Mouse (Mus musculus) embryonic facial prominence, embryonic 15.5 days (tissue): ENCODE data around the gene Ccl6. TPM values are rescaled to one million over a fixed set of nuclear protein-coding genes. Genes with fewer than 3 reads are reported as not detected.

Experiments used
- ATAC-seq: fragments of 200-750 bp; cut with Nextera tagmentation; 2 replicates; pipeline ENCODE4 v1.8.0; 2017; ENCODE audit warnings: low read depth, moderate TSS enrichment; ENCODE audit not compliant: insufficient number of reproducible peaks, low FRiP score, low TSS enrichment
- H3K27ac ChIP-seq: fragments of 300-500 bp; sonication (generic); replicated peaks from 2 replicates; pipeline ENCODE4 v1.5.1; 2015; ENCODE audit warnings: mild to moderate bottlenecking, inconsistent platforms
- H3K27me3 ChIP-seq: fragments of 300-500 bp; sonication (generic); 2 replicates; pipeline ENCODE4 v1.6.1; 2015; ENCODE audit warnings: inconsistent platforms
- H3K36me3 ChIP-seq: fragments of 300-500 bp; sonication (generic); 2 replicates; pipeline ENCODE4 v1.6.1; 2015; ENCODE audit warnings: mild to moderate bottlenecking, inconsistent platforms
- H3K4me1 ChIP-seq: fragments of 300-500 bp; sonication (generic); 2 replicates; pipeline ENCODE4 v1.6.1; 2015; ENCODE audit warnings: inconsistent platforms
- H3K4me2 ChIP-seq: fragments of 300-500 bp; sonication (generic); replicated peaks from 2 replicates; pipeline ENCODE4 v1.6.1; 2015; ENCODE audit warnings: mild to moderate bottlenecking, inconsistent platforms
- H3K4me3 ChIP-seq: fragments of 300-500 bp; sonication (generic); replicated peaks from 2 replicates; pipeline ENCODE4 v1.5.1; 2015; ENCODE audit warnings: mild to moderate bottlenecking, inconsistent platforms
- H3K9ac ChIP-seq: fragments of 300-500 bp; sonication (generic); 2 replicates; pipeline ENCODE4 v1.6.1; 2015; ENCODE audit warnings: inconsistent platforms
- H3K9me3 ChIP-seq: fragments of 300-500 bp; sonication (generic); replicated peaks from 2 replicates; pipeline ENCODE4 v1.6.1; 2016; ENCODE audit warnings: inconsistent platforms
- WGBS: fragments of 180-500 bp; shearing (Covaris S2); methylation state at CpG from one replicate; pipeline ENCODE4 v1.1.7; 2015; 5-methylcytosine and 5-hydroxymethylcytosine counted together
- polyA plus RNA-seq: library from polyadenylated mRNA; unstranded; fragments of >200 nt; fragmentation: Nextera tagmentation; extraction: Ambion mirVana; gene quantifications from 2 replicates; pipeline ENCODE4 v1.2.1, GENCODE M21; 2015

The Ccl6 gene
- polyA plus RNA-seq, 1 experiment from 2014 or later, result 5.3 TPM

- ATAC-seq, result no peak
- H3K27ac ChIP-seq, result no peak overlapping the region
- H3K9me3 ChIP-seq, result no peaks in the 10 kb centered on the region
- H3K4me3 ChIP-seq, result no peak overlapping the region
- H3K9ac ChIP-seq, result no peak overlapping the region
- no peak overlapping the region for H3K4me2 ChIP-seq
- H3K27me3 ChIP-seq, result no peaks in the 10 kb centered on the region
- H3K36me3 ChIP-seq, result no peaks in the 10 kb centered on the region
- WGBS, result 81% methylated on average over 4 of the region's 4 CpGs
- no peaks in the 10 kb centered on the region for H3K4me1 ChIP-seq
Measured at GRCm38 (mm10) chr11:83576927-83577555, 15.8 kb downstream of the Ccl6 start.

DNA sequence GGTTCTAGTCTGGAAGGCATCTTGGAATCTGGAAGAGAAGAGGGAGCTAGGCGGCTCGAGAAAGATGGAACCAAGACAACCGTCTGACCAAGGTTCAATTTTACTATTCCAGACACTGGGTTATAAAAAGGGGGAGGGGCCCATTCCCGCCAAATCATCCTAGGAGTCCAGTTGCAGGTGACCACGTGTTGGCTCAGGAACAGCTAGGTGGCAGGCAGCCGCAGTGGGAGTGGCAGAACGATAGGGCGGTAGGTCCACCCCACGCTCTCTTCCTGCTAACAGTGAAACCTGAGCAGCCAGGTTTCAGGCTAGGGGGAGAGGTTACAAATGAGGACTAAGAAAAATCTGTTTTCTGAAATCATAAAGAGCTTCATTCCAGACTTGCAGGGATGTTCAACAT lies 20.1 kb downstream of the Ccl6 start:
- H3K9ac ChIP-seq, result no peak overlapping the region
- H3K4me2 ChIP-seq, result no peak overlapping the region
- no peaks in the 10 kb centered on the region for H3K4me1 ChIP-seq
- no peak for ATAC-seq
- H3K36me3 ChIP-seq, result no peaks in the 10 kb centered on the region
- H3K27me3 ChIP-seq, result no peaks in the 10 kb centered on the region
- 57% methylated on average over 9 of the region's 9 CpGs for whole genome bisulfite sequencing
- no peak overlapping the region for H3K27ac ChIP-seq
- no peak overlapping the region for H3K4me3 ChIP-seq
- H3K9me3 ChIP-seq, result no peaks in the 10 kb centered on the region

DNA sequence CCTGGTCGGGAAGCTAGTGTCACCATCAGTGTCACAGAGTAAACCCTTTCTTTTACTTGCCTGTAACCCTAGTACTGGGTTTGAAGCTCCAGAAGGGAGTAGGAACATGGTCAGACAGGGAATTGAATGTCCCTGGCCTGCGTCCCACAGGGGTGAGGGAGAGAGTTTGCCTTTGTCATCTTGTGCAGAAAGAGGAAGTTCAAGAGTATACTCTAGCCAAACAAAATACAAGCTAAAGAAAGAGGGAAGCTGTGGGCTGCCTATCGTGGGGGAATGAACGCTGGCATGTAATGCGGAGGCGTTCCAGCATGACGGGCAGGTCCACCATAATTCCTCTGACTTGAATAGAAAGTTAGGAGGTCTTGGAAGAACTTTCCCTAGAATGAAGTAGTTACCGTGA lies 20.7 kb downstream of the Ccl6 start:
- WGBS, result 80% methylated on average over 8 of the region's 8 CpGs
- no peaks in the 10 kb centered on the region for H3K36me3 ChIP-seq
- H3K4me2 ChIP-seq, result no peak overlapping the region
- no peak overlapping the region for H3K4me3 ChIP-seq
- H3K27ac ChIP-seq, result no peak overlapping the region
- no peaks in the 10 kb centered on the region for H3K27me3 ChIP-seq
- no peaks in the 10 kb centered on the region for H3K9me3 ChIP-seq
- H3K4me1 ChIP-seq, result no peaks in the 10 kb centered on the region
- ATAC-seq, result no peak
- H3K9ac ChIP-seq, result no peak overlapping the region

DNA sequence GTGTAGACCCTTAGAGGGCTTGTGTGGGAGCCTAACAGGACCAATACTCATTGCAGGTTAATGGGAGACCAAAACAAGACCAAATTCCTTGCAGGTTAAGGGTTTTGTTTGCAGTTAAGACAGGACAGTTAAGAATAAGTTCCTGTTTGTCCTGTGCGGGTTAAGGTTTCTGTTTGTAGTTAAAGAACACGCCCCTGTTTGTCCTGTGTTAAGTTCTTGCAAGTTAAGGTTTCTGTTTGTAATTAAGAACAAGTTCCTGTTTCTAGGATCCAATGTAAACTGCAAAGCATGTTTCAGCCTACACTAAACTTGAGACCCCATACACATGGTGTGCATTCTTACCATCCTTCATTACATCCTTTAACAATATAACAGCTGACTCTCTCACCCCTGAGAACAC lies 22.7 kb downstream of the Ccl6 start:
- WGBS, result 40% methylated on average over 2 of the region's 2 CpGs
- H3K4me2 ChIP-seq, result no peak overlapping the region
- H3K4me3 ChIP-seq, result no peak overlapping the region
- H3K4me1 ChIP-seq, result no peaks in the 10 kb centered on the region
- H3K36me3 ChIP-seq, result no peaks in the 10 kb centered on the region
- no peaks in the 10 kb centered on the region for H3K27me3 ChIP-seq
- no peak overlapping the region for H3K27ac ChIP-seq
- no peak overlapping the region for H3K9ac ChIP-seq
- no peaks in the 10 kb centered on the region for H3K9me3 ChIP-seq
- no peak for ATAC-seq

GRCm38 (mm10) chr11:83569249-83569648 lies 23.6 kb downstream of the Ccl6 start:
- Histone ChIP-seq H3K27ac (no peak overlapping the region), H3K4me3 (no peak overlapping the region), H3K36me3 (no peaks in the 10 kb centered on the region), H3K9me3 (no peaks in the 10 kb centered on the region), H3K4me2 (no peak overlapping the region), H3K27me3 (no peaks in the 10 kb centered on the region), H3K4me1 (no peaks in the 10 kb centered on the region), H3K9ac (no peak overlapping the region)
- no peak for ATAC-seq
- 95% methylated on average over 7 of the region's 7 CpGs for WGBS

DNA sequence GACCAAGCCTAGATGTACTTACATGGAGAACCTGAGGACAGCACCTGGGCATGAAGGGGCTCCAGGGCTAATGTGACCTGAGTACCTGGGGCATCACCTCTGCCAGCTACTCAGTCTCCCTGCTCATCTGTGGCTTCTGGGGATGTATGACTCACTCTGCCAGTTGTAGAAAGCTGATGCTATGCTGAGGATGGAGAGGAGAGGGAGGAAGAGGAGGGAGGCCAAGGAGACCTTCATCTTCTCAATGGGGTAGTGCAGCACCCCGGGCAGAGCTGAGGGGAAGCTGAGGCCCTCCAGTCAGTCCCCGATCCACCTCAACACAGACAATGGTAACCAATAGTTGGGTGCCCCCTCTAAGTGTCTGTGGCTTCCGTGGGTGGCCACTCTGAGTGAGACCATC lies 24.1 kb downstream of the Ccl6 start:
- no peak for ATAC-seq
- Histone ChIP-seq H3K4me3 (no peak overlapping the region), H3K27ac (no peak overlapping the region), H3K4me1 (no peaks in the 10 kb centered on the region), H3K36me3 (no peaks in the 10 kb centered on the region), H3K9ac (no peak overlapping the region), H3K4me2 (no peak overlapping the region), H3K9me3 (no peaks in the 10 kb centered on the region), H3K27me3 (no peaks in the 10 kb centered on the region)
- 86% methylated on average over 3 of the region's 3 CpGs for WGBS

DNA sequence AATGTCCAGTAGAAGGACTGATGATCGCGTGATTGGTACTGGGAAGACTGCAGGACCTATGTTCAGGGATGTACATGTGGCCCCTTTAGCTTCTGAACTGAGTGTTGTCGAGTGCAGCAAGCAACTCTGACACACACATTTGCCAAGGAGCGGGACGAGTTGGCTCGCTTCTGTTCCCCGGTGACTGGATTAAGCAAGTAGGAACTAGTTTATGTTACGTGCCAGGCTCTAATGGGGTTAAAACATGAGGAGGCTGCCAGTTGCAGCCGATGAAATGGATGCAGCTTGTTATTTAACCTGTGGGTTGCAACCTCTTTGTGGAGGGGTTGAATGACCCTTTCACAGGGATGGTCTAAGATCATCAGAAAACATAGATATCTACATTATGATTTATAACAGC lies 24.8 kb downstream of the Ccl6 start:
- Histone ChIP-seq H3K36me3 (no peaks in the 10 kb centered on the region), H3K9ac (no peak overlapping the region), H3K9me3 (no peaks in the 10 kb centered on the region), H3K27ac (no peak overlapping the region), H3K4me1 (no peaks in the 10 kb centered on the region), H3K4me2 (no peak overlapping the region), H3K27me3 (no peaks in the 10 kb centered on the region), H3K4me3 (no peak overlapping the region)
- WGBS, result 74% methylated on average over 9 of the region's 9 CpGs
- ATAC-seq, result no peak

DNA sequence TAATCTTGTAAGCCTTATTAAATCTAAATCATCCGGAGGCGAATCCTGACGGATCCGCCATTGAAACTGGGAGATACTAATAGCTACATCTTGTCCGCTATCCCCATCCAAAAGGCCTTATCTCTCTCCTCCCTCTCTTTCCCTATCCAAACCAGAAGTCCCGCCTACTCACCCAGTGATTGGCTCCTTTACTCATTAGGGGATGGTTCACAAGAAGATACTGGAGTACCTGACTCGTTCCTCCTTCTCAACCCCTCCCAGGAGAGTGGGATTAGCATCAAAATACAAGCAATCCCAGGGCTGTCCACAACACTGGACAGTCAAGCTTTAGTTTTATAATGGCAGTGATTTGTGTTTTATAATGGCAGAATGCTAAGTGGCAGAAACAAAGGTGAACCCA lies 25.6 kb downstream of the Ccl6 start:
- no peak overlapping the region for H3K4me3 ChIP-seq
- no peaks in the 10 kb centered on the region for H3K9me3 ChIP-seq
- WGBS, result 71% methylated on average over 7 of the region's 7 CpGs
- no peaks in the 10 kb centered on the region for H3K4me1 ChIP-seq
- no peak overlapping the region for H3K4me2 ChIP-seq
- no peak overlapping the region for H3K27ac ChIP-seq
- H3K9ac ChIP-seq, result no peak overlapping the region
- H3K36me3 ChIP-seq, result no peaks in the 10 kb centered on the region
- H3K27me3 ChIP-seq, result no peaks in the 10 kb centered on the region
- ATAC-seq, result no peak

DNA sequence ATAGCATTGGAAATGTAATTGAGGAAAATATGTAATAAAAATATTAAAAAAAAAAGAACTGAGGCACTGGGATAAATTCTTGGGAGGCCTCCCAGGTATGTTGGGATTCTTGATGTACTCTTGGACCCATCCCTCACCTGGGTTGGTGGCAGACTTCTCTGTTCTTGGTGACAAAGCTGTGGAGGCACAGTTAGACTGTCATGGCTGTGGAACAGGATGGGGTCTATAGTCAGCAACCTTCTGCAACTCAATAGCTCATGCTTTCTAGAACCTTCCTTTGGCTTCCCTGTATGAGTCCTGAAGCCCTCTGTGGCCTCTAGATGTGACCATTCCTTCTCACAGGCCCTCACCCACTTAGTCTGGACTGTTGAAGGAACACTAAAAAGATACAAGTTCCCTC lies 26.3 kb downstream of the Ccl6 start:
- no peak overlapping the region for H3K27ac ChIP-seq
- no peak for ATAC-seq
- no peaks in the 10 kb centered on the region for H3K9me3 ChIP-seq

DNA sequence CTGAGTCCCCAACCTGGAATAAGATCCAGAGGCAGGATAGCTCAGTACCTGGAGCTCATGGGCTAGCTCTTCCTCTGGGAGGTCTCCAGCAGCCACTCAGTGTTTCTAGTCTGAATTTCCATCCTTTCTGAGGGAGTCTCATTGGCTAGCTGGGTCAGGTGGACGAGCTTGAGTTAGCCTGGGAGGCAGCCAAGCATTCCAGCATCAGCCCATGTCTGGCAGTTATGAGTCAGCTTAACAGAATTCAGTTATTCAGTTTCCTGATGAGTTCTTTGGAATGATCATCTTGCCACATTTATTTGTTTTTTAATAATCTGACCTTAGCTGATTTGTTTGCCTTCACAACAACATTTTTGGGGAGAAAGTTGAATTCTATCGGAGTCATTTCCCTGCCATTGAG lies 29.1 kb downstream of the Ccl6 start:
- H3K4me3 ChIP-seq, result no peak overlapping the region
- no peaks in the 10 kb centered on the region for H3K9me3 ChIP-seq
- 67% methylated on average over 2 of the region's 2 CpGs for WGBS
- H3K27me3 ChIP-seq, result no peaks in the 10 kb centered on the region
- no peaks in the 10 kb centered on the region for H3K4me1 ChIP-seq
- no peak for ATAC-seq
- H3K27ac ChIP-seq, result no peak overlapping the region
- H3K4me2 ChIP-seq, result no peak overlapping the region
- no peak overlapping the region for H3K9ac ChIP-seq
- no peaks in the 10 kb centered on the region for H3K36me3 ChIP-seq

More for the DNA sequence above, 26.3 kb downstream of the Ccl6 start:
- Histone ChIP-seq H3K4me3 (no peak overlapping the region), H3K9ac (no peak overlapping the region), H3K4me1 (no peaks in the 10 kb centered on the region), H3K4me2 (no peak overlapping the region), H3K27me3 (no peaks in the 10 kb centered on the region), H3K36me3 (no peaks in the 10 kb centered on the region)

- Histone ChIP-seq H3K9ac (no peak overlapping the region), H3K4me3 (no peak overlapping the region), H3K9me3 (no peaks in the 10 kb centered on the region), H3K27ac (no peak overlapping the region), H3K27me3 (no peaks in the 10 kb centered on the region), H3K4me1 (no peaks in the 10 kb centered on the region), H3K4me2 (no peak overlapping the region), H3K36me3 (no peaks in the 10 kb centered on the region)
- WGBS, result 66% methylated on average over 6 of the region's 6 CpGs
- no peak for ATAC-seq
Measured at GRCm38 (mm10) chr11:83562311-83562887, 30.5 kb downstream of the Ccl6 start.

DNA sequence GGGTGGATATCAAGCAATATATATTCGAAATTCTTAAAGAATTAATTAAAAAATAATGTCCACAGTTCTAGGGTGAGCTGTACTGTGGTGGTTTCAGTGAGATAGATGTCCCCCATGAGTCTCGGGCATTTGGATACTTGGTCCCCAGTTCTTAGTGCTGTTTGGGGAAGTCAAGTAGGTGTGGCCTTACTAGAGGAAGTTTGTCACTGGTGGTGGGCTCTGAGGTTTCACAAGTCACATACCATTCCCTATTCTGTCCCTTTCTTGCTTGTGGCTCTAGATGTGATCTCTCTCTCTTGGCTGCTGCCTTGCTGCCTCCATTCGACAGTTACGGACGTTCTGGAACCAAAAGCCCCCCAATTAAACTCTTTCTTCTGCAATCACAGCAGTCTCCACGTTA lies 32.5 kb downstream of the Ccl6 start:
- Histone ChIP-seq H3K4me3 (no peak overlapping the region), H3K27me3 (no peaks in the 10 kb centered on the region), H3K9me3 (no peaks in the 10 kb centered on the region), H3K36me3 (no peaks in the 10 kb centered on the region), H3K27ac (no peak overlapping the region), H3K9ac (no peak overlapping the region), H3K4me2 (no peak overlapping the region), H3K4me1 (no peaks in the 10 kb centered on the region)
- no peak for ATAC-seq
- 74% methylated on average over 6 of the region's 6 CpGs for WGBS
